Mouse (Mus musculus) CD4-positive helper T cell, adult 2 months (primary cell): ENCODE data around the gene Olfr1416.

ENCODE experiments used
- DNase-seq: peaks from one replicate; pipeline ENCODE4 v3.0.0-alpha.2; 2012; ENCODE audit warnings: low read depth, missing footprints, low spot score

Gene Olfr1416

GRCm38 (mm10) chr1:92432098-92432497 is 52.8 kb downstream of the Olfr1416 start:
- DNase-seq, result no peak

- DNase-seq, result no peak
Observed at GRCm38 (mm10) chr1:92431420-92431819, 53.5 kb downstream of the Olfr1416 start.

- DNase-seq, result no peak
Observed at GRCm38 (mm10) chr1:92430991-92431390, 53.9 kb downstream of the Olfr1416 start.
